Mouse (Mus musculus): Measurements from ENCODE around the gene Zfp951.
"Not testable (repeated sequence)": the region's sequence is repeated elsewhere in the genome, so short reads cannot be mapped to it uniquely, and the experiment has no call there.

Zfp951 gene

DNA sequence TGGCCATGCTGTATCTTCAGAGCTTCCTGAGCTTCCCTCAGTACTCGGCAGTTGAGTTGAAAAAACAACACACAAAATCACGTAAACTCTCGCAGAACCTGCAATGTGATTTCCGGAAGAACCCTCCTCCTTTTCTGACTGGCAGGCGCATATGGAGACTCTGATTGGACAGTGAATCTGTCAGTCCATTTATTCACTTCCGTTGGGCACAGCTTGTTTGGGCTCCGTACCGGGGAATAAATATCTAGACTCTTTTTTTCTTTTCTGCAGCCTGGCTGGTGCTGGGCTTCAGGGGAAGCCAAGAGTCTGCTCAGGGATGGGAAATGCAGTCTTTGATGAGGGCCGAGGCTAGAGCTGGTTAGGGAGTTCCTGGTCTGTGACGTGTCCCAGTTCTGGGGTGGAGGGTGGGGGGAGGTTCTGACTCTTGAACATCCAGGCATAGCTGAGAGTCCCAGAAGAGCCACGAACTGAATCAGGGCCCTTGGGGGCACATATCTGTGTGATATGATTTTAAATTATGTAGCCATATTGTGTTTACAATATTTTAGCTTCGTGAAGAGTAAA, at the start of gene Zfp951:
Gene Zfp951 (minus strand): TSS at position 109 of the 564 bp plus-strand sequence.
- in situ Hi-C loops (cut with MboI; ENCODE audit: unreplicated experiment in 2 of 2): not testable (repeated sequence)

DNA sequence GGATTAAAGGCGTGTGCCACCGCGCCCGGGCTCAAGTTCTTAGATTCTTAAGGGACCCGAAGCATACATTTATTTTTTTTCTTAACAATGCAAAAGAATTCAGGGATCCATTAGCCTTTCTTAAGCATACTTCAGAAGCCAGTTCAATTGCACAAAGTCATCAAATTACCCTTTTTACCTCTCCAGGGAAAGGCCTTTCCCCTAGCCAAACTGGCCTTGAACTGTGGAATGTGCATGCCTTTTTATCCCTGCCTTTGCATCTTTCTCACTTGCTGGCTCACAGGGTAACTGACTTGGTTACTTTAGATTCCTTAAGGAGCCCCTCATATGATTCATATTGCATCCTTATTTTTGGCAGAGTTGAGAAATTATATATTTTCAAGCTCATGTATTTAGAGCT, 46.7 kb upstream of the Zfp951 start:
- in situ Hi-C loops (cut with MboI; ENCODE audit: unreplicated experiment in 2 of 2): not testable (repeated sequence)

DNA sequence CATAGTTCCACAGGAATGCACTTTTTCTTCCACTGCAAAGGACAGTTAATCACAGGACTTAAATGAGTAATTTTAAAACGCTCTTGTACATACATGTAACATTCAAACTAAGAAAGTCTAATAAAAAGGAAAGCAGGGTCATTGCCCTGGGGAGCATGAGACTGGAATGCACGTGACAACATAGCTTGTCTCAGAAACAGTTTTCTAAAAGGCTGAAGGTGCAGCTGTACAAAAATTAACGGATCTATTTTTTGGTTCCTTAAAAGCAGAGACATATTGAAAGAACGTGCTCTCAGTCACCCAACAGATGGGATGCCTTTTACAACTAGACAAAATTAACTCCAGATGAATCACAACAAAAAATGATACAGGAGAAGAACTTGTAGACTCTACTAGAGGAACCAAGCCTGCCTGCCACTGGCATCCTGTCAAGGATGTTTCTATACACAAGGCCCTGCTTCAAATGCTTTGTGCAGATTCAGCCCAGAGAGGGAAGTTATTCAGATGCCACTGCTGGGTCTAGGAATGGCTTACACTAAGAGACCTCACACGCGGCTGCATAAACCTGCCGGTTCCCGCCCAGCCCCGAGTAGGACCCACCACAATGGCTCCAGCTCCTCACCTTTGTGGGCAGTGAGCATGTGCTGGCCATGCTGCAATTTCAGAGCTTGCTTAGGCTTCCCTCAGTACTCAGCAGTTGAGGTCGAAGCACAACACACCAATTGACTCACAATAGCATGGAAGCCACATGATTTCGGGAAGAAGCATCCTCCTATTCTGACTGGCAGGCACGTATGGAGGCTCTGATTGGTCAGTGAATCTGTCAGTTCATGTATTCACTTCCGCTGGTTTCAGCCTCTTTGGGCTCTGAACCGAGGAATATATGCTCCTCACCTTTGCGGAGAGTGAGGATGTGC, 567 bp downstream of the Zfp951 start:
- in situ Hi-C loops (cut with MboI; ENCODE audit: unreplicated experiment in 2 of 2): not testable (repeated sequence)

DNA sequence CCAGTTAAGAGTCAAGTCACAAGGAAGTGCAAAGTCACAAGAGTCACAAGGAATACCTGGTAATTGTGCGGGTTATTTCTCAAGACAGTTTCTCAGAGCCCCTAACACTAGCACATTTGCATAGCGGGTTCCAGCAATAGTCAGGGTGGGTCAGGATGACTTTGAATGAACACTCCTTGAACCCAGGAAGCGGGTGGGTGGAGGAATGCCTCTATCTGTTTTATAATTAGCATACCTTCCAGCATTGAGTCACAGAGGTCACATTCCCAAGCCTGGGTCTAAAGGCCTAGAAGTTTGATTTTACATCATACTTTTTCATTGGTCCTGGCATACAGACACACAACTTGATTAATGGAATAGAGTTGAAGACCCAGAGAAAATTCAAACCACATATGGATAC, 5.3 kb downstream of the Zfp951 start:
- in situ Hi-C loops (cut with MboI; ENCODE audit: unreplicated experiment in 2 of 2): not testable (repeated sequence)

DNA sequence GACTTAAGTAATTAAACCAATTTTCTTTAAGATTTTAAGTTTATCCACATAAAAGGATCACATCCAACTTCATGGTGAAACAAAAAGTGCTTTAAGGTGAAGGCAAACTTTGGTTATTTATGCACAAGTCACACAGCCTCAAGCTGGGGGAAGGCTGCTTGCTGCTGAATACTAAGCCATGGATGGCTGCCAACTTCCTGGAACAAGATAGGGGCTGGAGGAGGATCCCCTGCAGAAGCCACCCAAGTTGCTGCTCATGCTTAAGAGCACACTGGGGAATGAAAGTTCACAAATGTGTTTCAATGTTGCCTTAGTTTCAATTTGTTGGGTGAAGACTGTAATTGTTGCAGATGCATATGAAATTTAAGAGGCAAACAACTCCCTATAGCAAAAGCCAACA, 26.5 kb downstream of the Zfp951 start:
- in situ Hi-C loops (cut with MboI; ENCODE audit: unreplicated experiment in 2 of 2): no loop called here

DNA sequence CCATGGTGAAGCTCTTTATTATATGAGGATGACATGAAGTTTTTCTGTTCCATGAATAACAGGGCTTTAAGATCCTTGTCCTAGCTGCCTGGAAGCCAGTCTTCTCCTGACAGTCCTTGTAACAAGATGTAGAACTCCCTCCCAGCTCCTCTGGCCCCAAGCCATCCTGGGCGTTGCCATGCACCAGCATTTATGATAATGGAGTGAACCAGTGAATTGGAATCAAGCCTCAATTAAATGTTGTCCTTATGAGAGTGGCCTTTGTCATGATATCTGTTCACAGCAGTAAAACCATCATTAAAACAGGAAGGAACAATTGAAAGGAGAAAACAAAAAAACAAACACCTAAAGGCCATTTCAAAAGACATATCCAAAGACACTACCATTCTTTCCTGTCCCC, 30.3 kb downstream of the Zfp951 start:
- in situ Hi-C loops (cut with MboI; ENCODE audit: unreplicated experiment in 2 of 2): no loop called here

DNA sequence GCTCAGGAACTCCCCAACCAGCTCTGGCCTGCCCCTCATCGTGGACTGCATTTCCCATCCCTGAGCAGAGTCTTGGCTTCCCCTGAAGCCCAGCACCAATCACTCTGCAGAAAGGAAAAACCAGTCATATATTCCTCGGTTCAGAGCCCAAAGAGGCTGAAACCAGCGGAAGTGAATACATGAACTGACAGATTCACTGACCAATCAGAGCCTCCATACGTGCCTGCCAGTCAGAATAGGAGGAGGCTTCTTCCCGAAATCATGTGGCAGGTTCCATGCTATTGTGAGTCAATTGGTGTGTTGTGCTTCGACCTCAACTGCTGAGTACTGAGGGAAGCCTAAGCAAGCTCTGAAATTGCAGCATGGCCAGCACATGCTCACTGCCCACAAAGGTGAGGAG, 89.7 kb downstream of the Zfp951 start:
- in situ Hi-C loops (cut with MboI; ENCODE audit: unreplicated experiment in 2 of 2): not testable (repeated sequence)

Data from v-Abl transformed pro-B cells (cell line).